Mouse (Mus musculus): ENCODE results near the gene Pcyt1a.

- TF ChIP-seq POLR2A (IDR thresholded peaks at IDR 0.05; ENCODE audit: insufficient read length, low read depth) (no peak), TCF3 (IDR thresholded peaks at IDR 0.05; ENCODE audit: insufficient read length, low read depth) (no peak), MAX (IDR thresholded peaks at IDR 0.05; ENCODE audit: low read depth) (no peak), MYOD1 (IDR thresholded peaks at IDR 0.05; ENCODE audit: control insufficient read depth in 1 of 3, insufficient read length in 2 of 3, low read depth in 2 of 3) (no peak), REST (IDR thresholded peaks at IDR 0.05; ENCODE audit: insufficient read depth, insufficient read length) (no peak), TCF12 (IDR thresholded peaks at IDR 0.05; ENCODE audit: insufficient read depth, poor library complexity, severe bottlenecking) (no peak), MYOG (IDR thresholded peaks at IDR 0.05; ENCODE audit: control insufficient read depth in 1 of 3, insufficient read depth in 1 of 3, insufficient read length in 2 of 3, low read depth in 2 of 3) (no peak), POLR2AphosphoS2 (IDR thresholded peaks at IDR 0.05; ENCODE audit: insufficient read length, low read depth) (no peak)
These were observed 54.5 kb downstream of the Pcyt1a start for GRCm38 (mm10) chr16:32485209-32485608.
